Mouse (Mus musculus) megakaryocyte, embryonic 14.5 days (primary cell): ENCODE results near the gene Stk11. TPM values are rescaled to one million over a fixed set of nuclear protein-coding genes. Genes with fewer than 3 reads are reported as not detected.
"Not testable (repeated sequence)": the region's sequence is repeated elsewhere in the genome, so short reads cannot be mapped to it uniquely, and the experiment has no call there.

Experiments
- H3K27me3 ChIP-seq: replicated peaks from 2 replicates; pipeline ENCODE3; 2012; ENCODE audit warnings: inconsistent platforms
- H3K36me3 ChIP-seq: replicated peaks from 2 replicates; pipeline ENCODE3; 2012; ENCODE audit warnings: low read length, inconsistent platforms, mixed read lengths
- H3K4me1 ChIP-seq: 2 replicates; pipeline ENCODE4 v1.6.1; 2012; ENCODE audit warnings: inconsistent platforms
- H3K4me3 ChIP-seq: replicated peaks from 2 replicates; pipeline ENCODE3; 2012; ENCODE audit warnings: moderate library complexity, mild to moderate bottlenecking, inconsistent platforms
- H3K9me3 ChIP-seq: 2 replicates; pipeline ENCODE4 v1.6.1; 2012; ENCODE audit warnings: inconsistent platforms
- FLI1 ChIP-seq: IDR thresholded peaks from 2 replicates; pipeline ENCODE4 v1.6.1; 2012; ENCODE audit warnings: low read length, inconsistent platforms, mixed read lengths
- GATA1 ChIP-seq: IDR thresholded peaks from 3 replicates; pipeline ENCODE4 v1.6.1; 2012; ENCODE audit warnings: mixed read lengths, low read length, inconsistent platforms, borderline replicate concordance
- polyA plus RNA-seq: library from polyadenylated mRNA; stranded (reverse); fragments of >175 nt; gene quantifications from 2 replicates; pipeline ENCODE4 v1.2.3, GENCODE M21; 2012; ENCODE audit warnings: low replicate concordance; ENCODE audit not compliant: insufficient read depth

Gene Stk11
- polyA plus RNA-seq, 1 experiment = 200 TPM

- H3K4me1 ChIP-seq = peaks cover 97% of the 10 kb centered on the region
- TF ChIP-seq FLI1 = no peak
- no peak for TF ChIP-seq GATA1
- H3K36me3 ChIP-seq = peaks cover 23% of the 10 kb centered on the region
- H3K27me3 ChIP-seq = no peaks in the 10 kb centered on the region
- H3K9me3 ChIP-seq = no peaks in the 10 kb centered on the region
- H3K4me3 ChIP-seq = peak overlapping the region; percentile 95
Measured at GRCm38 (mm10) chr10:80160455-80161371, 45.1 kb downstream of the Stk11 start.

- Histone ChIP-seq H3K4me1 (peaks cover 97% of the 10 kb centered on the region), H3K4me3 (peak overlapping the region; percentile 95)
Measured at GRCm38 (mm10) chr10:80161522-80162242, 46.1 kb downstream of the Stk11 start.

GRCm38 (mm10) chr10:80162243-80162608 is 46.6 kb downstream of the Stk11 start:
- Histone ChIP-seq H3K4me3 (peak overlapping the region; percentile 73), H3K27me3 (no peaks in the 10 kb centered on the region), H3K9me3 (no peaks in the 10 kb centered on the region), H3K4me1 (peaks cover 97% of the 10 kb centered on the region), H3K36me3 (peaks cover 8% of the 10 kb centered on the region)
- TF ChIP-seq FLI1 (no peak), GATA1 (no peak)

More at GRCm38 (mm10) chr10:80161522-80162242, 46.1 kb downstream of the Stk11 start:
- H3K27me3 ChIP-seq = no peaks in the 10 kb centered on the region
- TF ChIP-seq GATA1 = no peak
- TF ChIP-seq FLI1 = no peak
- peaks cover 14% of the 10 kb centered on the region for H3K36me3 ChIP-seq
- H3K9me3 ChIP-seq = no peaks in the 10 kb centered on the region

GRCm38 (mm10) chr10:80162716-80163299 is 47.2 kb downstream of the Stk11 start:
- H3K9me3 ChIP-seq = no peaks in the 10 kb centered on the region
- peaks cover 92% of the 10 kb centered on the region for H3K4me1 ChIP-seq
- H3K36me3 ChIP-seq = peaks cover 3% of the 10 kb centered on the region
- no peaks in the 10 kb centered on the region for H3K27me3 ChIP-seq
- TF ChIP-seq FLI1 = no peak
- no peak for TF ChIP-seq GATA1
- peak overlapping the region; percentile 77 for H3K4me3 ChIP-seq

- Histone ChIP-seq H3K4me1 (peaks cover 88% of the 10 kb centered on the region), H3K4me3 (peak overlapping the region; percentile 93), H3K9me3 (no peaks in the 10 kb centered on the region), H3K36me3 (peaks cover 3% of the 10 kb centered on the region), H3K27me3 (no peaks in the 10 kb centered on the region)
- TF ChIP-seq FLI1 = no peak
- TF ChIP-seq GATA1 = no peak
Measured at GRCm38 (mm10) chr10:80163721-80164120, 48.1 kb downstream of the Stk11 start.

- peak overlapping the region; percentile 93 for H3K4me3 ChIP-seq
- peaks cover 6% of the 10 kb centered on the region for H3K36me3 ChIP-seq
- no peaks in the 10 kb centered on the region for H3K27me3 ChIP-seq
- no peaks in the 10 kb centered on the region for H3K9me3 ChIP-seq
- peaks cover 88% of the 10 kb centered on the region for H3K4me1 ChIP-seq
- TF ChIP-seq FLI1 (no peak), GATA1 (no peak)
Measured at GRCm38 (mm10) chr10:80164161-80164997, 48.8 kb downstream of the Stk11 start.

GRCm38 (mm10) chr10:80164998-80165344 is 49.4 kb downstream of the Stk11 start:
- no peak for TF ChIP-seq FLI1
- TF ChIP-seq GATA1 = no peak
- H3K4me1 ChIP-seq = peaks cover 90% of the 10 kb centered on the region
- no peaks in the 10 kb centered on the region for H3K27me3 ChIP-seq
- H3K4me3 ChIP-seq = peak overlapping the region; percentile 93
- H3K9me3 ChIP-seq = no peaks in the 10 kb centered on the region
- peaks cover 12% of the 10 kb centered on the region for H3K36me3 ChIP-seq

GRCm38 (mm10) chr10:80165392-80166128 is 50.0 kb downstream of the Stk11 start, which contains the start of gene Cirbp:
Gene Cirbp (plus strand): TSS chr10:80165985.
- H3K4me1 ChIP-seq = peaks cover 90% of the 10 kb centered on the region
- TF ChIP-seq GATA1 = no peak
- TF ChIP-seq FLI1 = no peak
- peak within 1 kb of the TSS; percentile 95 for H3K4me3 ChIP-seq
- no peaks in the 10 kb centered on the region for H3K27me3 ChIP-seq
- H3K36me3 ChIP-seq = peaks cover 18% of the 10 kb centered on the region
- no peaks in the 10 kb centered on the region for H3K9me3 ChIP-seq

GRCm38 (mm10) chr10:80166136-80166535 is 50.5 kb downstream of the Stk11 start:
- not testable (repeated sequence) for H3K9me3 ChIP-seq
- Histone ChIP-seq H3K4me1 (peaks cover 88% of the 10 kb centered on the region), H3K4me3 (peak overlapping the region; percentile 93)

More at GRCm38 (mm10) chr10:80166136-80166535, 50.5 kb downstream of the Stk11 start:
- not testable (repeated sequence) for H3K27me3 ChIP-seq
- H3K36me3 ChIP-seq = peaks cover 23% of the 10 kb centered on the region
